Comparison of ENCODE assay signal across 8 mouse cellular contexts in genomic region chr14:76657784-76658610, GRCm38 (mm10).
DNase-seq lines count a peak whose midpoint lies in the region; ATAC-seq and TF ChIP-seq lines count a peak whose summit lies in the region.

No protein-coding gene starts in this region.

- peak; percentile 73 for DNase-seq in 3134 (ENCODE audit: extremely low read depth, insufficient read length, low spot score)
- peak; percentile 21 for DNase-seq in CD4-positive helper T cell, adult 2 months (ENCODE audit: low read depth, low spot score)
- peak; percentile 19 for DNase-seq in cerebellum, adult 9-11 months
- peak; percentile 56 for DNase-seq in gastrocnemius, postnatal 10 days
- DNase-seq in induced T-regulatory cell, adult 2 months (ENCODE audit: low read depth) = peak; percentile 20
- DNase-seq in lung, embryonic 14.5 days = peak; percentile 89
- peak; percentile 91 for DNase-seq in retina, postnatal 1 day

- peak overlapping the region; percentile 73 for H3K27ac ChIP-seq in lung, embryonic 14.5 days (ENCODE audit: low read depth)

- TF ChIP-seq CTCF in lung, embryonic 14.5 days (IDR thresholded peaks at IDR 0.05; ENCODE audit: low read depth) = peak; percentile 36; the same call in 1 of the 2 replicates

- WGBS in lung, embryonic 14.5 days = 27% methylated on average over 9 of the region's 9 CpGs

- H3K4me1 ChIP-seq in lung, embryonic 14.5 days (ENCODE audit: insufficient read depth) = peaks cover 21% of the 10 kb centered on the region

- no peak overlapping the region for H3K4me3 ChIP-seq in lung, embryonic 14.5 days (ENCODE audit: low read depth, low read length)

- H3K27me3 ChIP-seq in lung, embryonic 14.5 days (ENCODE audit: insufficient read depth, low read length) = no peaks in the 10 kb centered on the region

- H3K4me2 ChIP-seq in lung, embryonic 14.5 days = 0 out of 2 replicates have a peak overlapping the region, but pooled peaks have one; percentile 12

- H3K9ac ChIP-seq in lung, embryonic 14.5 days = no peak overlapping the region

- H3K9me3 ChIP-seq in lung, embryonic 14.5 days (ENCODE audit: low read depth, low read length) = no peaks in the 10 kb centered on the region

- H3K36me3 ChIP-seq in lung, embryonic 14.5 days (ENCODE audit: insufficient read depth) = no peaks in the 10 kb centered on the region

- ATAC-seq in lung, embryonic 14.5 days (ENCODE audit: insufficient read depth) = peak; percentile 55; the same call in 1 of the 2 replicates
- no peak for ATAC-seq in erythroblast, adult 5-6 weeks (replicated peaks; ENCODE audit: low FRiP score, poor library complexity, severe bottlenecking)

Comparison
In these comparisons a context has a peak if more than half of its experiments do, and no peak if none do; other contexts are left out.
1. DNase-seq: peak in every context shown above with its lines; median percentile 91 in retina, postnatal 1 day; 89 in lung, embryonic 14.5 days; 73 in 3134; 56 in gastrocnemius, postnatal 10 days; 21 in CD4-positive helper T cell, adult 2 months; 20 in induced T-regulatory cell, adult 2 months; 19 in cerebellum, adult 9-11 months.